Mouse (Mus musculus): ENCODE measurements around the gene Acad12. TPM values are rescaled to one million over a fixed set of nuclear protein-coding genes. Genes with fewer than 3 reads are reported as not detected.

Gene Acad12
- polyA plus RNA-seq, 1 experiment from 2014 or later: 2.7 TPM

Other genes starting within 250 kb of the Acad12 start
- gene Trafd1, start 233.3 kb downstream of the Acad12 start, polyA plus RNA-seq (2015; fragmentation: Nextera tagmentation; extraction: Ambion mirVana): 85.9 and 90.7 TPM in 2 replicates
- gene Naa25, start 221.0 kb downstream of the Acad12 start, polyA plus RNA-seq (2015; fragmentation: Nextera tagmentation; extraction: Ambion mirVana): 35.1 and 35.9 TPM in 2 replicates
- gene Tmem116, start 167.0 kb downstream of the Acad12 start, polyA plus RNA-seq (2015; fragmentation: Nextera tagmentation; extraction: Ambion mirVana): 3.0 and 4.5 TPM in 2 replicates
- gene Erp29, start 166.4 kb downstream of the Acad12 start, polyA plus RNA-seq (2015; fragmentation: Nextera tagmentation; extraction: Ambion mirVana): 147 and 149 TPM in 2 replicates
- 0.11 and 0.14 TPM in 2 replicates for gene Adam1b, start 115.5 kb downstream of the Acad12 start, polyA plus RNA-seq (2015; fragmentation: Nextera tagmentation; extraction: Ambion mirVana)
- 1.1 TPM in 2 replicates for gene Adam1a, start 73.5 kb downstream of the Acad12 start, polyA plus RNA-seq (2015; fragmentation: Nextera tagmentation; extraction: Ambion mirVana)
- gene Gm42878, start 73.5 kb downstream of the Acad12 start, polyA plus RNA-seq (2015; fragmentation: Nextera tagmentation; extraction: Ambion mirVana): not detected in 2 replicates
- 45.3 and 46.4 TPM in 2 replicates for gene Mapkapk5, start 73.0 kb downstream of the Acad12 start, polyA plus RNA-seq (2015; fragmentation: Nextera tagmentation; extraction: Ambion mirVana)
- 388 and 419 TPM in 2 replicates for gene Aldh2, start 25.1 kb downstream of the Acad12 start, polyA plus RNA-seq (2015; fragmentation: Nextera tagmentation; extraction: Ambion mirVana)
- gene Acad10, start 41.6 kb upstream of the Acad12 start, polyA plus RNA-seq (2015; fragmentation: Nextera tagmentation; extraction: Ambion mirVana): 3.1 and 3.6 TPM in 2 replicates
- gene Brap, start 41.6 kb upstream of the Acad12 start, polyA plus RNA-seq (2015; fragmentation: Nextera tagmentation; extraction: Ambion mirVana): 32.4 and 36.5 TPM in 2 replicates
- 30.0 and 31.8 TPM in 2 replicates for gene Atxn2, start 92.4 kb upstream of the Acad12 start, polyA plus RNA-seq (2015; fragmentation: Nextera tagmentation; extraction: Ambion mirVana)
- 15.9 and 16.9 TPM in 2 replicates for gene Sh2b3, start 218.7 kb upstream of the Acad12 start, polyA plus RNA-seq (2015; fragmentation: Nextera tagmentation; extraction: Ambion mirVana)
- gene Pheta1, start 230.0 kb upstream of the Acad12 start, polyA plus RNA-seq (2015; fragmentation: Nextera tagmentation; extraction: Ambion mirVana): 23.0 and 23.2 TPM in 2 replicates